Mouse (Mus musculus) midbrain, embryonic 12.5 days (tissue): ENCODE results near the gene Tex264. TPM values are rescaled to one million over a fixed set of nuclear protein-coding genes. Genes with fewer than 3 reads are reported as not detected.
"Not testable (repeated sequence)": the region's sequence is repeated elsewhere in the genome, so short reads cannot be mapped to it uniquely, and the experiment has no call there.

Source experiments
- ATAC-seq: fragments of 200-750 bp; cut with Nextera tagmentation; 2 replicates; pipeline ENCODE4 v1.8.0; 2017; ENCODE audit warnings: low read depth, moderate TSS enrichment, moderate library complexity; ENCODE audit not compliant: low FRiP score
- H3K27ac ChIP-seq: fragments of 300-500 bp; sonication (generic); replicated peaks from 2 replicates; pipeline ENCODE4 v1.5.1; 2016; ENCODE audit warnings: mild to moderate bottlenecking
- H3K27me3 ChIP-seq: fragments of 300-500 bp; sonication (generic); 2 replicates; pipeline ENCODE4 v1.6.1; 2016; ENCODE audit warnings: mild to moderate bottlenecking
- H3K36me3 ChIP-seq: fragments of 300-500 bp; sonication (generic); 2 replicates; pipeline ENCODE4 v1.6.1; 2016
- H3K4me1 ChIP-seq: fragments of 300-500 bp; sonication (generic); 2 replicates; pipeline ENCODE4 v1.6.1; 2016
- H3K4me2 ChIP-seq: fragments of 300-500 bp; sonication (generic); replicated peaks from 2 replicates; pipeline ENCODE4 v1.6.1; 2016; ENCODE audit warnings: mild to moderate bottlenecking, moderate library complexity
- H3K4me3 ChIP-seq: fragments of 300-500 bp; sonication (generic); 2 replicates; pipeline ENCODE4 v1.5.1; 2016; ENCODE audit warnings: mild to moderate bottlenecking
- H3K9ac ChIP-seq: fragments of 300-500 bp; sonication (generic); replicated peaks from 2 replicates; pipeline ENCODE4 v1.6.1; 2016; ENCODE audit warnings: mild to moderate bottlenecking, moderate library complexity
- H3K9me3 ChIP-seq: fragments of 300-500 bp; sonication (generic); 2 replicates; pipeline ENCODE4 v1.6.1; 2016; ENCODE audit warnings: mild to moderate bottlenecking
- WGBS: fragments of 180-500 bp; shearing (Covaris S2); methylation state at CpG from one replicate; pipeline ENCODE4 v1.1.7; 2016; 5-methylcytosine and 5-hydroxymethylcytosine counted together
- polyA plus RNA-seq: library from polyadenylated mRNA; unstranded; fragments of >200 nt; fragmentation: Nextera tagmentation; extraction: Ambion mirVana; gene quantifications from 2 replicates; pipeline ENCODE4 v1.2.1, GENCODE M21; 2016

Tex264 gene
- polyA plus RNA-seq, 1 experiment from 2014 or later = 30.3 TPM

DNA sequence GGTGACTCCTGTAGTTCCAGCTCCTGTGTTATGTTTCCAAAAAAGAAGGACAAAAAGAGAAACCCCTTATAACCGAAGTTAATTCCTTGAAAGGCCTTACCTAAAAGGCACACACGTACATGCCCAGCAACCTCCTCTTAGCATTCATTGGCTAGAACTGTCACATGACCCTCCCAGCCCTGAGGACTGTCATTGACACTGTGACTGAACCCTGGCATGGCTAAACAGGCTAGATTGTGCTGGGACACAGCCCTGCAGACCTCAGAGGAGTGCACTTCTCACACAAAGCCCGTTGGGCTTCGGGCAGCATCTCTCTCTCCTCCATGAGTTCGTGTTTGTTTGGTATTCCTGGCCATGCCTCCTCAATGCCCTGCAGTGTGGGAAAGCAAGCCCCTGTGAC, 53.5 kb downstream of the Tex264 start:
- no peaks in the 10 kb centered on the region for H3K27me3 ChIP-seq
- WGBS = 63% methylated on average over 5 of the region's 5 CpGs
- H3K27ac ChIP-seq = no peak overlapping the region
- H3K4me1 ChIP-seq = no peaks in the 10 kb centered on the region
- ATAC-seq = no peak
- no peaks in the 10 kb centered on the region for H3K36me3 ChIP-seq
- H3K9me3 ChIP-seq = no peaks in the 10 kb centered on the region
- H3K4me2 ChIP-seq = no peak overlapping the region
- H3K9ac ChIP-seq = no peak overlapping the region
- no peak overlapping the region for H3K4me3 ChIP-seq

DNA sequence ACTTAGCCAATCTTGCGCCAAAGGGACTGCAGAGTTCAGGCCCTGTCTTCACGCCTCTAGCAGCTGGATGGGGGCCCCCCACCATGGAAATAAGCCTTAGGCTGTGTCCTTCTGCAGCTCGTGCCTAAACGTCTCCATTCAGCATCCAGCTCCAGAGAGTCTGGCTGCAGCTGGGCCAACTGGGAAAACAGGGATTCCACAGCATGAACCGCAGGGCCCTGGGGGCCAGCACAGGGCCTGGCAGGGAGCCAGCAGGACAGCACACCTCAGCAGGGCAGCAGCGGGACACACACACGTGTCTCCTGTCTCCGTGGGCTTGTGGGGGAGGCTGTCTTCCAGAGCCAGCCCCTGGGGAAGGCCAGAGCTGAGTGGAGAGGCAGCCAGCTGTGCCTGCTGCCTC, 57.9 kb downstream of the Tex264 start:
- not testable (repeated sequence) for H3K9me3 ChIP-seq, ATAC-seq, H3K9ac ChIP-seq, H3K4me2 ChIP-seq, H3K4me1 ChIP-seq, H3K36me3 ChIP-seq, H3K27ac ChIP-seq, H3K4me3 ChIP-seq, H3K27me3 ChIP-seq
- 34% methylated on average over 8 of the region's 8 CpGs for WGBS

DNA sequence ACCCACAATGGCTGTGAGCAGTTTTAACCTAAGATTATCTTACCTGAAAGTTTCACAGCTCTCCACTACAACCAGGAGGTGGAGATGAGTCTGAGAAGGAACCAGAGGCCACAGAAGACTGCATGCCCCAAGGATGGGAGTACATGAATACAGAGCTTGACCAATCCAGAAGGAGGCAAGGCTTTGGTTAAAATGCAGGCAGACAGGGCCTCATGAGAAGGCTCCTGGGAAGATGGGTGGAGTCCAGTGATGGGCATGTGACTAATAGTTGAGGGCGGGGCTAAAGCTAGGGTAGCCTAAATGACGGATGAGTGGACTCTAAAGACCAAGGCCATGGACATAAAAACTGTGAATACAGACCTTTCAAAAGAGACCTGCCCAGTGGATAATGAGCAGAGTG, 59.4 kb downstream of the Tex264 start, which contains the start of gene Iqcf6:
Iqcf6 (plus strand) TSS at position 301 of the 400 bp plus-strand sequence.
- Histone ChIP-seq H3K9ac (no peak within 1 kb of the TSS), H3K4me3 (no peak within 1 kb of the TSS), H3K27me3 (no peaks in the 10 kb centered on the region), H3K27ac (no peak within 1 kb of the TSS), H3K9me3 (no peaks in the 10 kb centered on the region), H3K4me1 (no peaks in the 10 kb centered on the region), H3K36me3 (no peaks in the 10 kb centered on the region), H3K4me2 (no peak within 1 kb of the TSS)
- ATAC-seq = no peak
- 75% methylated on average over 2 of the region's 2 CpGs for WGBS

DNA sequence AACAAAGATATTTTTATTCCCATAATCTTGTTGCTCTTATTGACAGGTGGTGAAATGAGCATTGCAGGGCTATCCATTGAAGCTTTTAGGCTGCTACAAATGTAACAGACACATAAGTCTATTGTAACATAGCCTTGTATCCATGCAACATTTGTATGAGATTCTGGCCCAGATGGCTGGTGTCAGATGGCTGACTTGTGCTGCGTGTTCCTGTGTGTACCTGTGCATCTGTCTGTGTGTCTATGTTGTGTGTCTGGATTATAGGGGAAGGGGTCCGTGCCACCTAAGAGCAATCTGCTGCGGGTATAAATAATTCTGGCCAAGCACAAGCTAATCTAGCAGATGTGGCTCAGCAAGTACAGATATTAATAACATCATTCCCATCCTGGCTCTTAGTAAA, 68.2 kb downstream of the Tex264 start:
- WGBS = 85% methylated on average over 3 of the region's 3 CpGs
- ATAC-seq = no peak

DNA sequence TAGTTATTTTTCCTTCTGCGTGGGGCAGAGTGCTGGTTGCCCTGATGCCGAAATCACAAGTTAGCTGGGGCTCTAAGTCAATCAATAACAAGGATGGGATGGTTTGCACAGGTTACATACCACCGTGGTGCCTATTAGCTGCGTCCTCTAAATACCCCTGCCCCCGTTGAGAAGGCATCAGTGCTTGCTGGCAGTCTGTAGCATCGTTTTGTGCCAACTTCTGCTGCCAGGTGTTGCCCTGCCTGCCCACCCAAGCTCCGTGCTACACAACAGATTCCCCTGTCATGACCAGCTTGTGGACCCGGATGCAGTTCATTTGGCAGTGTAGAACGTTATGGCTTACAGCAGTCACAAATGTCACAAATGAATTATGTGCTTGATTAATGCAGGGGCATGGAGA, 69.4 kb downstream of the Tex264 start:
- Histone ChIP-seq H3K9ac (no peak overlapping the region), H3K36me3 (no peaks in the 10 kb centered on the region), H3K9me3 (0 out of 2 replicates have a peak, but pooled peaks cover 2% of the 10 kb centered on the region), H3K27ac (no peak overlapping the region), H3K27me3 (no peaks in the 10 kb centered on the region), H3K4me1 (no peaks in the 10 kb centered on the region), H3K4me3 (no peak overlapping the region), H3K4me2 (no peak overlapping the region)
- no peak for ATAC-seq
- 87% methylated on average over 9 of the region's 9 CpGs for WGBS

More for the DNA sequence above, 68.2 kb downstream of the Tex264 start:
- Histone ChIP-seq H3K27me3 (no peaks in the 10 kb centered on the region), H3K36me3 (no peaks in the 10 kb centered on the region), H3K4me3 (no peak overlapping the region), H3K9ac (no peak overlapping the region), H3K4me1 (no peaks in the 10 kb centered on the region), H3K4me2 (no peak overlapping the region), H3K27ac (no peak overlapping the region), H3K9me3 (0 out of 2 replicates have a peak, but pooled peaks cover 2% of the 10 kb centered on the region)

DNA sequence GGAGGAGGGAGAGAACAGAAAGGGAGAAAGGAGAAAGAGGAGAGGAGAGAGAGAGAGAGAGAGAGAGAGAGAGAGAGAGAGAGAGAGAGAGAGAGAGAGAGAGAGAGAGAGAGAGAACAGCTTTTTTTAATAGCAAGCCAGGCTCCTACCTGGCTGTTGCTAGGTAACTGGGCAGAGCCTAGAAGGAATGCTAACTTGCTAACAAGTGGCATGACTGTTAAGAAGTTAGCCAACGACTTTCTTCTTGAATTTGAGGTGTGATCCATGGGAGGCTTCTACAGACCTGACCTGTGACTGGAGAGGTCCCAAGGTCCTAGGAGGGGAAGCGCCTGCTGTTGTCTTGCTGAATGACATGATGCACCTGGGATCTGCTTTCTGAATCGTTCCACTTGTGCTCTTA, 71.1 kb downstream of the Tex264 start:
- H3K9me3 ChIP-seq = no peaks in the 10 kb centered on the region
- no peak overlapping the region for H3K9ac ChIP-seq
- WGBS = 46% methylated on average over 3 of the region's 3 CpGs
- no peaks in the 10 kb centered on the region for H3K4me1 ChIP-seq
- no peak overlapping the region for H3K27ac ChIP-seq
- H3K4me2 ChIP-seq = no peak overlapping the region
- H3K27me3 ChIP-seq = no peaks in the 10 kb centered on the region
- no peaks in the 10 kb centered on the region for H3K36me3 ChIP-seq
- no peak for ATAC-seq
- no peak overlapping the region for H3K4me3 ChIP-seq

DNA sequence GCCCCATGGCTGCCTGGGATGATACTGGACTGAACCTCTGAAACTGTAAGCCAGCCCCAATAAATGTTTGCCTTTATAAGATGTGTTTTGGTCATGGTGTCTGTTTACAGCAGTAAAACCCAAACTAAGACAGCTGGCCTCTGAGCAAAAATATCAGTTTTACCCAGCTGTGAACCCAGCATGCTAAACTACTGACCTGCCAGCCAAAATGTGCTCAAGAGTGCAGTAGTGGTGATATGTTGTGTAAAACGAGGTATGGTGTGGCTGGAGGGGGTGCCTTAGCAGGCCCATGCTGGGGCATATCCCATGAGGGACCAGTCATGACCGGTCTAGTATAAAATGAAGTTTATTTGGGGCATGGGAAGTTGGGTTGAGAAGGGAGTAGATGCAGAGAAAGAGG, 71.8 kb downstream of the Tex264 start:
- H3K27me3 ChIP-seq = no peaks in the 10 kb centered on the region
- no peak overlapping the region for H3K9ac ChIP-seq
- H3K27ac ChIP-seq = no peak overlapping the region
- H3K4me1 ChIP-seq = no peaks in the 10 kb centered on the region
- H3K4me3 ChIP-seq = no peak overlapping the region
- WGBS = 68% methylated on average over 2 of the region's 2 CpGs
- ATAC-seq = no peak
- H3K9me3 ChIP-seq = no peaks in the 10 kb centered on the region
- no peaks in the 10 kb centered on the region for H3K36me3 ChIP-seq
- H3K4me2 ChIP-seq = no peak overlapping the region

DNA sequence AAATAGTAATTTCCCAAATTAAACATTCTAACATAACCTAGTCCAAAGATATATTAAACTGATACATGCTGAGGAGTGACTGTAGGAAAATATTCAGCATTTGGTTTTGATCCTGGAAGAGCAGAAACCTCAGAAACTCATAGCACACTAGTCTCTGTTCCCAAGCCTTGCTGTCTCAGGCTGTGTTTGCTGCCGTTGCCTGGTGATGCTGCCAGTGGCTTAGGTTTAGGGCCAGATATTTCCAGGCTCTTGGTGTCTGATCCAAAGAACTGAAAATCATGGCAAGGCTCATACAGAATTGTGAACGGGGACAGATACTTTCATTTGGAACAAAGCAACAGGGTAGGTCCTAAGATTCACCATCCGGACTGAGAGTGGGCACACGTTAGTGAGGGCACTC, 75.0 kb downstream of the Tex264 start:
- no peak for ATAC-seq
- Histone ChIP-seq H3K9ac (no peak overlapping the region), H3K27ac (no peak overlapping the region), H3K9me3 (no peaks in the 10 kb centered on the region), H3K4me1 (no peaks in the 10 kb centered on the region), H3K36me3 (no peaks in the 10 kb centered on the region), H3K27me3 (no peaks in the 10 kb centered on the region), H3K4me2 (no peak overlapping the region), H3K4me3 (no peak overlapping the region)
- WGBS = 85% methylated on average over 4 of the region's 4 CpGs

Other genes starting within 250 kb of the Tex264 start
- gene Acy1, start 247.6 kb downstream of the Tex264 start, polyA plus RNA-seq = 30.1 and 30.5 TPM in 2 replicates
- 4.2 and 4.7 TPM in 2 replicates for gene Abhd14b, start 238.5 kb downstream of the Tex264 start, polyA plus RNA-seq
- gene Abhd14a, start 238.2 kb downstream of the Tex264 start, polyA plus RNA-seq = 34.1 and 36.5 TPM in 2 replicates
- 343 and 348 TPM in 2 replicates for gene Pcbp4, start 232.6 kb downstream of the Tex264 start, polyA plus RNA-seq
- gene Gpr62, start 220.0 kb downstream of the Tex264 start, polyA plus RNA-seq = 0.71 and 0.79 TPM in 2 replicates
- 47.1 and 51.4 TPM in 2 replicates for gene Rrp9, start 210.0 kb downstream of the Tex264 start, polyA plus RNA-seq
- 1.0 and 1.8 TPM in 2 replicates for gene Parp3, start 209.0 kb downstream of the Tex264 start, polyA plus RNA-seq
- gene Iqcf1, start 186.0 kb downstream of the Tex264 start, polyA plus RNA-seq = not detected in 2 replicates
- not detected in 2 replicates for gene Iqcf5, start 171.4 kb downstream of the Tex264 start, polyA plus RNA-seq
- not detected in 2 replicates for gene Iqcf3, start 124.3 kb downstream of the Tex264 start, polyA plus RNA-seq
- not detected in 2 replicates for gene Iqcf4, start 114.9 kb downstream of the Tex264 start, polyA plus RNA-seq
- not detected in 2 replicates for gene Iqcf6, start 59.3 kb downstream of the Tex264 start, polyA plus RNA-seq
- 9.6 and 10.0 TPM in 2 replicates for gene Grm2, start 29.8 kb downstream of the Tex264 start, polyA plus RNA-seq
- 10.4 and 11.4 TPM in 2 replicates for gene Rad54l2, start 103.3 kb upstream of the Tex264 start, polyA plus RNA-seq
- gene Dcaf1, start 135.9 kb upstream of the Tex264 start, polyA plus RNA-seq = 26.8 and 35.3 TPM in 2 replicates
- gene Rbm15b, start 201.5 kb upstream of the Tex264 start, polyA plus RNA-seq = 33.4 and 39.2 TPM in 2 replicates
- gene Manf, start 206.1 kb upstream of the Tex264 start, polyA plus RNA-seq = 194 and 217 TPM in 2 replicates